Mouse (Mus musculus): ENCODE measurements around the gene Hdgfl2. TPM values are rescaled to one million over a fixed set of nuclear protein-coding genes. Genes with fewer than 3 reads are reported as not detected.

The Hdgfl2 gene
- total and polyA plus RNA-seq, 3 experiments: 31.1 to 174 (median 76.0) TPM

DNA sequence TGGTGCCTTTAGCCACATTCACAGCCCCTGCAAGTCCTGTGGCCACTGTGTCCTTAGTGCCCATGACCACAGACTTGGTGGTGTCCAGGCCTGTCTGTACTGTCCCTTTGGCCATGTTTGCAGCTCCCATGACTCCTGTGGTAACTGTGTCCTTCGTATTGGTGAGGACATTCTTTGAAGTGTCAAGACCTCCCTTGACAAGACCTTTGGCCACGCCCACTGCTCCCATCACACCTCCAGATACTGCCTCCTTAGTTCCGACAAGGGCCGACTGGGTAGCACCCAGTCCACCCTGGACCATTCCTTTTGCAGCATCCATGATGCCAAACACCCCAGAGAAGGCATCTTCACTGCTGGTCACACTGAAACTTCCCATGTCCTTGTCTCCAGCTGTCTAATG is 27.5 kb downstream of the Hdgfl2 start:
- TF ChIP-seq CTCF (IDR thresholded peaks at IDR 0.05; ENCODE audit: low read depth, low read length) (no peak), TAL1 (conservative IDR thresholded peaks at IDR 0.05; ENCODE audit: low read depth, low read length) (no peak), GATA2 (IDR thresholded peaks at IDR 0.05; ENCODE audit: borderline replicate concordance, low read depth, low read length) (no peak), GATA1 (IDR thresholded peaks at IDR 0.05; ENCODE audit: borderline replicate concordance, low read length) (no peak), POLR2AphosphoS5 (IDR thresholded peaks at IDR 0.05; ENCODE audit: insufficient replicate concordance, low read depth, low read length) (no peak)
- peaks cover 63% of the 10 kb centered on the region for H3K36me3 ChIP-seq (replicated peaks)

DNA sequence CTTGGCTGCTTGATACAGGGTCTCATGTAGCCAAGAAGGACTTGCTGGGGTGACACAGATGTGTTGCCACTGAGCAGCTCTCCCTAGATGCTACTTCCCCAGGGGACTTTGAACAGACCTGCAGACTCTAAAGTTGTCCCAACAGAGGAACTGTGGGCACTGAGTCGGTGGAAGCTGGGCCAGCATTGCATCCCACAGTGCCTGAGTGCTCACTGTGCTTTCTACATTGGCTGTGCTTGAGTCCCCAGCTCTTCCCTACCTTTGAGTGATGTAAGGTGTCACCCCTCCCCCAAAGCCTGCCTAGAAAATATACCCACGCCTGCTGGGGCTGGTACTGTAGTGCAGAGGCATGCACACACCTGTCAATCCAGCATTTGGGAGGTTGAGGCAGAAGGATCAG is 28.3 kb downstream of the Hdgfl2 start:
- no peak for ATAC-seq (ENCODE audit: extremely low read depth, insufficient number of reproducible peaks, low FRiP score, poor library complexity, severe bottlenecking)
- Histone ChIP-seq H3K9me3 (replicated peaks) (no peaks in the 10 kb centered on the region), H3K4me1 (ENCODE audit: insufficient read depth, low read depth, low read length) (peaks cover 3% of the 10 kb centered on the region; the same call in 1 of the 2 replicates), H3K36me3 (replicated peaks) (peaks cover 62% of the 10 kb centered on the region), H3K4me3 (ENCODE audit: low read depth, low read length) (no peak overlapping the region), H3K27me3 (ENCODE audit: insufficient read depth, low read length) (no peaks in the 10 kb centered on the region)
- DNase-seq (ENCODE audit: low spot score): no peak
- TF ChIP-seq GATA1 (IDR thresholded peaks at IDR 0.05; ENCODE audit: borderline replicate concordance, low read length) (no peak), GATA2 (IDR thresholded peaks at IDR 0.05; ENCODE audit: borderline replicate concordance, low read depth, low read length) (no peak), CTCF (IDR thresholded peaks at IDR 0.05; ENCODE audit: low read depth, low read length) (no peak)

More for the DNA sequence above, 27.5 kb downstream of the Hdgfl2 start:
- Histone ChIP-seq H3K27me3 (ENCODE audit: insufficient read depth, low read length) (no peaks in the 10 kb centered on the region), H3K4me1 (ENCODE audit: insufficient read depth, low read depth, low read length) (peaks cover 3% of the 10 kb centered on the region; the same call in 1 of the 2 replicates), H3K4me3 (ENCODE audit: low read depth, low read length) (no peak overlapping the region), H3K9me3 (replicated peaks) (no peaks in the 10 kb centered on the region)
- DNase-seq (ENCODE audit: low spot score) (no peak), ATAC-seq (ENCODE audit: extremely low read depth, insufficient number of reproducible peaks, low FRiP score, poor library complexity, severe bottlenecking) (no peak)

- no peak for ATAC-seq (ENCODE audit: extremely low read depth, insufficient number of reproducible peaks, low FRiP score, poor library complexity, severe bottlenecking)
- no peak for DNase-seq (ENCODE audit: low spot score)
Measured at GRCm38 (mm10) chr17:56108334-56109044, 29.1 kb downstream of the Hdgfl2 start.

GRCm38 (mm10) chr17:56109219-56110051 is 30.0 kb downstream of the Hdgfl2 start, which contains the start of gene Plin4:
TSS of gene Plin4 (minus strand) at chr17:56109803.
- TF ChIP-seq GATA1 (IDR thresholded peaks at IDR 0.05; ENCODE audit: borderline replicate concordance, low read length) (no peak), TAL1 (conservative IDR thresholded peaks at IDR 0.05; ENCODE audit: low read depth, low read length) (no peak), POLR2AphosphoS5 (IDR thresholded peaks at IDR 0.05; ENCODE audit: insufficient replicate concordance, low read depth, low read length) (no peak), GATA2 (IDR thresholded peaks at IDR 0.05; ENCODE audit: borderline replicate concordance, low read depth, low read length) (no peak), CTCF (IDR thresholded peaks at IDR 0.05; ENCODE audit: low read depth, low read length) (no peak)
- Histone ChIP-seq H3K27me3 (ENCODE audit: insufficient read depth, low read length) (no peaks in the 10 kb centered on the region), H3K4me3 (ENCODE audit: low read depth, low read length) (no peak within 1 kb of the TSS), H3K4me1 (ENCODE audit: insufficient read depth, low read depth, low read length) (peaks cover 3% of the 10 kb centered on the region; the same call in 1 of the 2 replicates), H3K9me3 (replicated peaks) (no peaks in the 10 kb centered on the region), H3K36me3 (replicated peaks) (peaks cover 51% of the 10 kb centered on the region)
- DNase-seq (ENCODE audit: low spot score): no peak
- ATAC-seq (ENCODE audit: extremely low read depth, insufficient number of reproducible peaks, low FRiP score, poor library complexity, severe bottlenecking): no peak

More at GRCm38 (mm10) chr17:56108334-56109044, 29.1 kb downstream of the Hdgfl2 start:
- Histone ChIP-seq H3K4me3 (ENCODE audit: low read depth, low read length) (no peak overlapping the region), H3K4me1 (ENCODE audit: insufficient read depth, low read depth, low read length) (peaks cover 3% of the 10 kb centered on the region; the same call in 1 of the 2 replicates), H3K27me3 (ENCODE audit: insufficient read depth, low read length) (no peaks in the 10 kb centered on the region), H3K9me3 (replicated peaks) (no peaks in the 10 kb centered on the region), H3K36me3 (replicated peaks) (peaks cover 58% of the 10 kb centered on the region)
- no peak for TF ChIP-seq GATA1 (IDR thresholded peaks at IDR 0.05; ENCODE audit: borderline replicate concordance, low read length)
- no peak for TF ChIP-seq GATA2 (IDR thresholded peaks at IDR 0.05; ENCODE audit: borderline replicate concordance, low read depth, low read length)

- ATAC-seq (ENCODE audit: extremely low read depth, insufficient number of reproducible peaks, low FRiP score, poor library complexity, severe bottlenecking): no peak
- Histone ChIP-seq H3K9me3 (replicated peaks) (no peaks in the 10 kb centered on the region), H3K4me3 (ENCODE audit: low read depth, low read length) (no peak overlapping the region), H3K27me3 (ENCODE audit: insufficient read depth, low read length) (peaks cover 4% of the 10 kb centered on the region; the same call in 1 of the 2 replicates), H3K36me3 (replicated peaks) (peaks cover 51% of the 10 kb centered on the region), H3K4me1 (ENCODE audit: insufficient read depth, low read depth, low read length) (peaks cover 3% of the 10 kb centered on the region; the same call in 1 of the 2 replicates)
- DNase-seq (ENCODE audit: low spot score): no peak
- TF ChIP-seq POLR2AphosphoS5 (IDR thresholded peaks at IDR 0.05; ENCODE audit: insufficient replicate concordance, low read depth, low read length) (no peak), TAL1 (conservative IDR thresholded peaks at IDR 0.05; ENCODE audit: low read depth, low read length) (no peak)
Measured at GRCm38 (mm10) chr17:56110571-56110970, 31.1 kb downstream of the Hdgfl2 start.

DNA sequence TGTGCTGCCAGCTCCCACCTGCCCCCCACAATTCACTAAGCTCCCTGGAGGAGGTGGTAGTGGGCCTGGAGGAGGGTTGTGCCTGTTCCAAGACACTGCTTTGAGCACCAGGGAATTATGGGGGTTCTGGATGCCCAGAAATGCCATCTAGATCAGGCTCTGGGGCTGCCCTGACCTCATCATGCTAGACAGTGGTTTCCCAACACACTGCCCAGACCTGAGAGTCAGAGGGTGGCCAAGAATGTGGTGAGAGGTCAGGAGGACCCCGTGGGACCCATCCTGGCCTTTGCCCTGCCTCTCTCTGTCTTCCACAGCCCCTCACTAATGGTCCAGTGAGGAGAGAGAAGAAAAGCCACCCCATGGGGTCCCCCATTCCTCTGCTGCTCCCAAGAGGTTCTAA is 31.6 kb downstream of the Hdgfl2 start:
- no peak for DNase-seq (ENCODE audit: low spot score)
- ATAC-seq (ENCODE audit: extremely low read depth, insufficient number of reproducible peaks, low FRiP score, poor library complexity, severe bottlenecking): no peak
- Histone ChIP-seq H3K9me3 (replicated peaks) (no peaks in the 10 kb centered on the region), H3K4me1 (ENCODE audit: insufficient read depth, low read depth, low read length) (peaks cover 3% of the 10 kb centered on the region; the same call in 1 of the 2 replicates), H3K27me3 (ENCODE audit: insufficient read depth, low read length) (peaks cover 9% of the 10 kb centered on the region; the same call in 1 of the 2 replicates), H3K4me3 (ENCODE audit: low read depth, low read length) (no peak overlapping the region), H3K36me3 (replicated peaks) (peaks cover 51% of the 10 kb centered on the region)
- TF ChIP-seq TAL1 (conservative IDR thresholded peaks at IDR 0.05; ENCODE audit: low read depth, low read length) (no peak), GATA2 (IDR thresholded peaks at IDR 0.05; ENCODE audit: borderline replicate concordance, low read depth, low read length) (no peak), POLR2AphosphoS5 (IDR thresholded peaks at IDR 0.05; ENCODE audit: insufficient replicate concordance, low read depth, low read length) (no peak), GATA1 (IDR thresholded peaks at IDR 0.05; ENCODE audit: borderline replicate concordance, low read length) (no peak), CTCF (IDR thresholded peaks at IDR 0.05; ENCODE audit: low read depth, low read length) (no peak)

Measured in G1E (cell line).